Mouse (Mus musculus): Measurements from ENCODE around the gene Zbtb12. TPM values are rescaled to one million over a fixed set of nuclear protein-coding genes. Genes with fewer than 3 reads are reported as not detected.

Zbtb12 gene
- polyA plus RNA-seq, 1 experiment from 2014 or later: 1.2 TPM

GRCm38 (mm10) chr17:34902895-34903294, 23.6 kb downstream of the Zbtb12 start:
- TF ChIP-seq CTCF (IDR thresholded peaks at IDR 0.05; ENCODE audit: low read depth): no peak
- no peak overlapping the region for H3K4me2 ChIP-seq

GRCm38 (mm10) chr17:34910982-34911381, 31.7 kb downstream of the Zbtb12 start:
- DNase-seq (no peak), ATAC-seq (ENCODE audit: insufficient read depth) (no peak)
- H3K27me3 ChIP-seq (ENCODE audit: insufficient read depth, low read length): no peaks in the 10 kb centered on the region
- no peak overlapping the region for H3K4me2 ChIP-seq
- H3K9ac ChIP-seq: no peak overlapping the region
- WGBS: 85% methylated on average over 10 of the region's 10 CpGs
- no peak for TF ChIP-seq CTCF (IDR thresholded peaks at IDR 0.05; ENCODE audit: low read depth)
- peaks cover 82% of the 10 kb centered on the region for H3K36me3 ChIP-seq (ENCODE audit: insufficient read depth)
- H3K4me1 ChIP-seq (ENCODE audit: insufficient read depth): no peaks in the 10 kb centered on the region
- H3K9me3 ChIP-seq (ENCODE audit: low read depth, low read length): no peaks in the 10 kb centered on the region
- H3K27ac ChIP-seq (ENCODE audit: low read depth): no peak overlapping the region
- H3K4me3 ChIP-seq (ENCODE audit: low read depth, low read length): no peak overlapping the region

More at GRCm38 (mm10) chr17:34902895-34903294, 23.6 kb downstream of the Zbtb12 start:
- Histone ChIP-seq H3K9ac (no peak overlapping the region), H3K27me3 (ENCODE audit: insufficient read depth, low read length) (no peaks in the 10 kb centered on the region), H3K27ac (ENCODE audit: low read depth) (no peak overlapping the region), H3K4me1 (ENCODE audit: insufficient read depth) (peaks cover 5% of the 10 kb centered on the region; the same call in 1 of the 2 replicates), H3K36me3 (ENCODE audit: insufficient read depth) (peaks cover 61% of the 10 kb centered on the region), H3K4me3 (ENCODE audit: low read depth, low read length) (no peak overlapping the region), H3K9me3 (ENCODE audit: low read depth, low read length) (no peaks in the 10 kb centered on the region)
- DNase-seq (no peak), ATAC-seq (ENCODE audit: insufficient read depth) (no peak)
- WGBS: 84% methylated on average over 9 of the region's 9 CpGs

GRCm38 (mm10) chr17:34911945-34912351, 32.7 kb downstream of the Zbtb12 start:
- H3K9ac ChIP-seq: no peak overlapping the region
- DNase-seq (peak; percentile 80), ATAC-seq (ENCODE audit: insufficient read depth) (peak; percentile 38)
- H3K4me1 ChIP-seq (ENCODE audit: insufficient read depth): no peaks in the 10 kb centered on the region
- peak; percentile 96 for TF ChIP-seq CTCF (IDR thresholded peaks at IDR 0.05; ENCODE audit: low read depth)
- no peaks in the 10 kb centered on the region for H3K27me3 ChIP-seq (ENCODE audit: insufficient read depth, low read length)
- no peak overlapping the region for H3K27ac ChIP-seq (ENCODE audit: low read depth)
- H3K9me3 ChIP-seq (ENCODE audit: low read depth, low read length): no peaks in the 10 kb centered on the region
- no peak overlapping the region for H3K4me3 ChIP-seq (ENCODE audit: low read depth, low read length)
- WGBS: 35% methylated on average over 5 of the region's 5 CpGs
- peaks cover 73% of the 10 kb centered on the region for H3K36me3 ChIP-seq (ENCODE audit: insufficient read depth)
- H3K4me2 ChIP-seq: no peak overlapping the region

DNA sequence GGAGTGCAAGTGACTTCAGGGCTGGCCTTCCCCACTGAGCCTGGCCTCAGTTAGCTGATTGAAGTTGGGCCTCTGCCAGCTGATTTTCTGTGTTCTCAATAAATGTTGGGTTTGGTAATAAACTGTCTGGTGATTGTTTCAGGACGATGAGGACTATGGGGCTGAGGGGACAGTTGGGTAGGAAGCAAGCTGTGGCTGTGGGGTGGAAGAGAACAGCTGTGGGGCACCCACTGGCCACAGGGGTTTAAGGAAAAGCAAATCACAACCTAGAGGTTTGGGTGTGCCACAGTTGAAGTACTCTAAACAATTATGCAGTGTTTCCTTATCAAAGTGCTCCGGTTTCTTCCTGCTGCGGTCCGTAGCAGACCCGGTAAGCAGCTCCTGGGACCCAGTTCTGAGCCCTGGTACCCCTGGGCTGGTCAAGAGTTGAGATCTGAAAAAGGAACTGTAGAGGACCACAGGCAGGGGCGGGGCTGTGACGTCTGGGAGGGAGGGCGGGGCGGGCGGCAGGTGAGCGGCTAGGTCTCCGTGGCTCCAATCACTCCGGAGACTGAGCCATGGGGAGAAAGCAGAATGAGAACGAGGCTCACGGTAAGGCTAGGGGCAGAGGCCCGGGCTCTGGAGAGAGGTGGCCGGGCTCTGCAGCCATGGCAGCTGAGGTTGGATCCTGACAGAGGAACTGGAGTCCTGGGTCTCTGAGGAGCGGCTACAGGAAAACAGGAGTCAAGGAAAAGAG, 34.8 kb downstream of the Zbtb12 start, which contains the start of gene Slc44a4:
TSS of gene Slc44a4 (plus strand) at position 537 of the 736 bp plus-strand sequence.
- no peak within 1 kb of the TSS for H3K4me3 ChIP-seq (ENCODE audit: low read depth, low read length)

DNA sequence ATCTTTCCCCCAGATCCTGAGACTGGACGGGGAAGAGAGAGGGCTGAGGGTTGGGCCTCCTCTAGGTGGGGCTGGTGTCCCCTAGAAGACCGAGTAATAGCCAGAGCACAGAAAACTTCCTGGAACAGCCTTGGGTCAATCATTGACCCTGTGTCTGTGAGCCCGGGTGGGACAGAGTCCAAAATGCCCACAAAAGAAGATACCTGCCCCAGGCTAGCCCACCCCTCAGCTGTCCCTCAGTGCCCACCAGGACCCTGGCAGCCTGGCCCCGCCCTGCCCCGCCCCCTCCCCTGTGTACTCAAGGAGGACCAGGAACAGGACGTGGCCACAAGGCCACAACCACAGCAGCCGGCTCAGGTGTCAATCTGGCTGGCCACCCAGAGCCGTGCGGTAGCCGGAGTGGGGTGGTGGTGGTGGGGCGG, 36.1 kb downstream of the Zbtb12 start:
- Histone ChIP-seq H3K4me3 (ENCODE audit: low read depth, low read length) (no peak overlapping the region), H3K27ac (ENCODE audit: low read depth) (no peak overlapping the region), H3K9ac (no peak overlapping the region), H3K4me2 (peak overlapping the region; percentile 30; the same call in 1 of the 2 replicates), H3K9me3 (ENCODE audit: low read depth, low read length) (no peaks in the 10 kb centered on the region), H3K36me3 (ENCODE audit: insufficient read depth) (peaks cover 38% of the 10 kb centered on the region), H3K27me3 (ENCODE audit: insufficient read depth, low read length) (no peaks in the 10 kb centered on the region), H3K4me1 (ENCODE audit: insufficient read depth) (no peaks in the 10 kb centered on the region)
- peak; percentile 57 for TF ChIP-seq CTCF (IDR thresholded peaks at IDR 0.05; ENCODE audit: low read depth)
- ATAC-seq (ENCODE audit: insufficient read depth) (peak; percentile 62), DNase-seq (peak; percentile 63)
- 26% methylated on average over 11 of the region's 11 CpGs for WGBS

More for the DNA sequence above, 34.8 kb downstream of the Zbtb12 start, which contains the start of gene Slc44a4:
- H3K9ac ChIP-seq: no peak within 1 kb of the TSS
- no peaks in the 10 kb centered on the region for H3K9me3 ChIP-seq (ENCODE audit: low read depth, low read length)
- no peaks in the 10 kb centered on the region for H3K4me1 ChIP-seq (ENCODE audit: insufficient read depth)
- H3K4me2 ChIP-seq: peak within 1 kb of the TSS; percentile 25; the same call in 1 of the 2 replicates
- TF ChIP-seq CTCF (IDR thresholded peaks at IDR 0.05; ENCODE audit: low read depth): no peak
- no peaks in the 10 kb centered on the region for H3K27me3 ChIP-seq (ENCODE audit: insufficient read depth, low read length)
- DNase-seq (peak; percentile 25), ATAC-seq (ENCODE audit: insufficient read depth) (no peak)
- 31% methylated on average over 18 of the region's 18 CpGs for WGBS
- peaks cover 51% of the 10 kb centered on the region for H3K36me3 ChIP-seq (ENCODE audit: insufficient read depth)
- H3K27ac ChIP-seq (ENCODE audit: low read depth): no peak within 1 kb of the TSS

GRCm38 (mm10) chr17:34916316-34916715, 37.0 kb downstream of the Zbtb12 start:
- H3K4me3 ChIP-seq (ENCODE audit: low read depth, low read length): no peak overlapping the region

DNA sequence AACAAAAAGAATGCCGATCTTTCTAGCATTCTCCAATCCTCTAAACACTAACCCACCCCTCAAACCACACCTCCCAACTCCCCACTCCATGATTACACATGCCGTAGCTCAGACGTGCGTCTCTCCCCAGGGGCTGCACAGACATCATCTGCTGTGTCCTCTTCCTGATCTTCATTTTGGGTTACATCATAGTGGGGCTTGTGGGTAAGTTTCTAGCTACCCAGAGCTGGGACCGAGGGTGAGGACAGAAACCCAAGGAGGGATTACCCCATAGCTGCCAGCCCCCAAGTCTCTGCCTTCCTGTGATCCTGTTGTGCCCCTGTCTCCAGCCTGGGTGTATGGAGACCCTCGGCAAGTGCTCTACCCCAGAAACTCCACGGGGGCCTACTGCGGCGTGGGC, 37.9 kb downstream of the Zbtb12 start:
- Histone ChIP-seq H3K9me3 (ENCODE audit: low read depth, low read length) (no peaks in the 10 kb centered on the region), H3K4me1 (ENCODE audit: insufficient read depth) (no peaks in the 10 kb centered on the region), H3K27ac (ENCODE audit: low read depth) (no peak overlapping the region), H3K4me3 (ENCODE audit: low read depth, low read length) (no peak overlapping the region), H3K4me2 (no peak overlapping the region), H3K36me3 (ENCODE audit: insufficient read depth) (peaks cover 20% of the 10 kb centered on the region), H3K9ac (no peak overlapping the region), H3K27me3 (ENCODE audit: insufficient read depth, low read length) (no peaks in the 10 kb centered on the region)
- no peak for TF ChIP-seq CTCF (IDR thresholded peaks at IDR 0.05; ENCODE audit: low read depth)
- ATAC-seq (ENCODE audit: insufficient read depth) (no peak), DNase-seq (no peak)
- 63% methylated on average over 9 of the region's 9 CpGs for WGBS

More at GRCm38 (mm10) chr17:34916316-34916715, 37.0 kb downstream of the Zbtb12 start:
- 74% methylated on average over 5 of the region's 5 CpGs for WGBS
- Histone ChIP-seq H3K4me2 (no peak overlapping the region), H3K36me3 (ENCODE audit: insufficient read depth) (peaks cover 29% of the 10 kb centered on the region), H3K27me3 (ENCODE audit: insufficient read depth, low read length) (no peaks in the 10 kb centered on the region), H3K9me3 (ENCODE audit: low read depth, low read length) (no peaks in the 10 kb centered on the region), H3K4me1 (ENCODE audit: insufficient read depth) (no peaks in the 10 kb centered on the region), H3K9ac (no peak overlapping the region), H3K27ac (ENCODE audit: low read depth) (no peak overlapping the region)
- ATAC-seq (ENCODE audit: insufficient read depth): no peak
- TF ChIP-seq CTCF (IDR thresholded peaks at IDR 0.05; ENCODE audit: low read depth): no peak
- no peak for DNase-seq
